Mouse (Mus musculus) urinary bladder, adult 2 months (tissue): ENCODE measurements around the gene Sdk2. TPM values are rescaled to one million over a fixed set of nuclear protein-coding genes. Genes with fewer than 3 reads are reported as not detected.
A peak's percentile ranks its signal among the peaks of the same experiment; 100 is the strongest.

Source experiments
- DNase-seq: peaks from one replicate; pipeline ENCODE4 v3.0.0; 2022; ENCODE audit warnings: low spot score
- polyA plus RNA-seq: library from polyadenylated mRNA; depleted of rRNA; stranded (reverse); fragments of >200 nt; gene quantifications from 2 replicates; pipeline ENCODE4 v1.2.3, GENCODE M21; 2012

The Sdk2 gene
- polyA plus RNA-seq, 1 experiment = 0.56 TPM

DNA sequence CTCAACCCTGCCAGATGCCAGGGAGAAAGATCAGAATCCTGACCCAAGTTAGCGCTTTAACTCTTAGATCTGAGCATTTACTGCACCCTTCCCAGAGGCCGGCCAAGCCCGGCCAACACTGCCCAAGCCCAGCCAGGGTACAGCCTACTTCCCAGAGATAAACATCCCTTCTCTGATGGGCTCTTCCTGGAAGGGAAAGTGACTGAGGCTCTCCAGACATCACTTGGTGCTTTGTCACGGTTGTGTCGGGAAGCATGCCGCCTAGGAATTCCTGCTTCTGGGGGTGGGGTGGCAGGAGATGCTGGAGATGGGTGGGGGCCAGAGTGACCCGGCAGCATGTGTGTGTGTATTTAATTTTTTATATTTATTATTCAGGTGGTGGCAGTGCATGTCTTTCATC lies 326.7 kb downstream of the Sdk2 start:
- DNase-seq = no peak

DNA sequence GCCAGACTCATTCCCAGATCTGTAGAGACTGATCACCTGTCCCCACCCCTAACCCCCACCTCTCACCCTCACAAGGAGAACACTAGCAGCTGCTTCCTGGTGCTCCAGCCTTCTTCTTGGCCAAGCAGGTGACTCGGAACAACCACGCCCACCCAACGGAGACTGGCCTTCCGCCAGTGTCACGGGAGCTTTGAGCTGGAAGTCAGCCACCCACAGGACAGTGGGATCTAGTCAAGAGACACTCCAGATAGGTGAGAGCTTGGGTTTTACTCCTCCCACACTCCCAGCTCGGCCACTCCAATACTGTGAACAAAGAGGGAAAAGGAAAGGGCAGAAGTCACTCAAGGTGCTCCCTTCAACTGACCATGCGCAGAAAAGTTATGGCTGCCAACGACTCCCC lies 327.6 kb downstream of the Sdk2 start:
- no peak for DNase-seq

DNA sequence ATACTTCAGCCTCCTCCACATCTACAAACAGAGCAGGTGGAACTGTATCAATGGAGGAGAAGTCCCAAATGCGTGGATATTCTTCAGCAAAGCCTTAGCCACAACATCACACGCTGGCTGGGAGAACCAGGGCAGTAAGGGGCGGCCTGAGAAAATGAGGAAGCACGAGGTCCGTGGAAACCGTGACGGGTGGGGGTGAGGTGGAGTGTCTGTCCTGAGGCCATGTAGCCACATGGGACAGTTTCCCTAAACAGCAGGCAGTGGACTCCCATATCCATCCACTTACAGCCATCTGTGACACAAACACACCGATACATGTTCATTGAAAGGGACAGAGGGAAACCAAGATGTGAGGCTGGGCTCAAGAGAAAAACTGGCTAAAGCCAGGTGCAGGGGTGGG lies 328.9 kb downstream of the Sdk2 start:
- DNase-seq = no peak

DNA sequence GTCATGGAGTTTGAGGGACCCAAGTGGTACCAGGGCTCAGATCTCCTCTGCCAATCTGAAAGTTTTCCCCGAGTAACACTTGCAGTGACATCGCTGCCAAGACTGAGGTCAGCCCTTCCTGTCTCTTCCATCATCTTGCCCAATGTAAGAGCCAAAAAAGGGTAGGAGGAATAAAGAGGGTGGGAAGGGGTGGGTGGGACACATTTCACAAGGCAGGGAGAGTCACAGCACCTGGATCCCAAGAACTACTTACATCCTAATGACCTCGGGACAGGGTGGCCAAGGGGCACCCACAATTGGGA lies 329.3 kb downstream of the Sdk2 start:
- no peak for DNase-seq

DNA sequence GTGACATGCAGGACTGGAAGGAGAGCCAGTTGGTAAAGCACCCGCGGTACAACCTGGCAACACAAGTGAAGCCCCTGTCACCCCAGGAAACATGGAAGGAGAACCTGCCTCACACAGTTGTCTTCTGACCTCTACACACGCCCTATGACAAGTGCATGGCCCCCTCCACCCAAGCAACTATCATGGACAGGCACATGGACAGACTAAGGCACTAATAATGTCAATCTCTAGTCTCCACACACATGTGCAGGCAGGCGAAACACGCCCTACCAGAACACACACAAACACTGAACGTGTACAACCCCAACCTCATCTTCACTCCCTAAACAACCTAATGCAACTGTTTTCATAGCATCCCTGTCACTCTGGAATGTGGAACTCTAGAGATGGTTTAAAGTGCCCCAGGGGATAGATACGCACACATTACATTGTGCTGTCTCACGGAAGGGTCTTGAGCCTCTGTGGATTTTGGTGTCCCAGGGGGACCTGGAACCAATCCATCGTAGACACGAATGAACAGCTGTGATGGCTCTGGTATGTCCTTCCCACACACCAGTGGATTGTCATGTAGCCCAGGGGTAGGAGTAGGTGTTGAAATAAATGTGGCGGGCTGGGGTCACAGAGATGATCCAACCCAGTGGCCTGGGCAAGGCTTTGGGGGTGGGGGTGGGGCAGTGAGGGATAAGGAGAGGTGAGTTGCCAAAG lies 329.8 kb downstream of the Sdk2 start:
- DNase-seq = no peak

DNA sequence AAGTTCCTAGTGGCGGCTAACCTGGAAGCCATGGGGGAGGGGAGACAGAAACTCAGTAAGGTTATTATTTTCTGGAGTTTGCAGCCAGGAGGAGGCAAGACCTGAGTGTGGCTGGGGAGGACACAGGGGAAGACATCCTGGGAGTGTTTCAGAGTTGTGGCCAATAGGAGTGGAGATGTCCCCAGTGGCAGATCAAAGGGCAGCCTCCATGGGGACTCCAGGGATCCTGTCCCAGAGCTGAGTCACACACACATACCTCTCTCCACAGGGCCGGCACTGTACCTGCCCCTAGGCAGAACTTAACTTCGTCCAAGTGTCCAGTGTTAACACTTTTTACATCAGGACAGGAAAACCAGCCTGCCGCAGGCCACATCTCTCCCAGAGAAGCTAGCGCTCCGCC lies 331.7 kb downstream of the Sdk2 start:
- DNase-seq = no peak

DNA sequence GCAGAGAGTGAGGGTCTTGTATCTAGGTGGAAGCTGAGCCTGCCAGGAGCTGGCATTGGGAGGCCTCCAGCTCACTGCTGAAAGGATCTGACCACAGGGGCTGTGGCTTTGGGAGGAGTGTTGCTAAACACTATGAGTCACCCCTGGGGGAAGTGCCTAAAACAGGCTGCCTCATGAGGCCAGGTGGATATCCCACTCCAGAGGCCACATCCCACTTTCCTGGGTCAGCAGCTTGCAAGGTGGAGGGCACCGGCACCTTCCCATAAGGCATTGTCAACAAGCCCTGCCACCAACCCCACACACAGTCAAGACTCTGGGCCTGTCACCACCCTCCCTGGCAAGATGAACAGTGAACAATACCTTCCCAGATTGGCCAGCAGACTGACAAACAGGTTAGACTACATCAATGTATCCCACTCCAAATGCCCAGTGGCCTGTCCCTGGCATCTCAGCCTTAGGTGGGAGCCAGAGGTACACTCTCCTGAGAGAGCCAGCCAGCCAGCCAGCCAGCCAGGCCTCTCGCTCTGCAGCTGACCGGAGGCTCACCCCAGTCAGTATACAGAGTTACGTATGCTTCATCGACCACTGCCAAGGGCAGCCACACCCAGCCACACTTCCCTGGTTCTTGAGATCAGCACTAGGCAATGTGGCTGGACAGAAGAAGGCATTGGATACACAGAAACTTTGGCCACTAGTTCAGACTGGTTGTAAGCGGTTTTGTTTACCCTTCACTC lies 333.0 kb downstream of the Sdk2 start:
- peak; percentile 50 for DNase-seq

DNA sequence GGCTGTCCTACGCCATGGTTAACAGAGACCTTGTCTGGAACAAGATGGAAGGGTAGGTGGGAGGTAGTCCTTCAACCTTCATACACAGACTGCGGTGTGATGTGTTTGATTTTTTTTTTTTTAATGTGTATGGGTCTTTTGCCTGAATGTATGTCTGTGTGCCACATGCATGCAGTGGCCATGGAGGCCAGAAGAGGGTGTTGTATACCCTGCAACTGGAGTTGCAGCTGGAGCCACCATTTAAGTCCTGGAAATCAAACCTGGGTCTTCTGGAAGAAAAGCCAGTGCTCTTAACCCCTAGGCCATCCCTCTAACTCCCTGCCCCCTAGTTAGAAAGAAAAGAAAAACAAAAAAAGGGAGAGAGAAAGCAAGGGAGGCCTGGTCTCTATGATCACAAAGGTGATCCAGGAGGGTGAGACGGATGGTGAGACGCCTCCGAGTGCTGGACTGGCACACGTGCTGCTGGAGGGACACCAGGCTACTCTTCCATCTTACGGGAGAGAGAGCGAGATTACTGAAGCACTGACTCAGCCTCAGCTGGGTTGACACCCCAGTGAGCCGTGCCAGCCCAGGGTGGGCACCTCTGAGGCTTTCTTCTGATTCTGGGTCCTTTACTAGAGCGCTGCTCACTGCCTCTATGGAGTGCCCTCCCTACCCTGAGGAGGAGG lies 334.8 kb downstream of the Sdk2 start:
- DNase-seq = no peak

DNA sequence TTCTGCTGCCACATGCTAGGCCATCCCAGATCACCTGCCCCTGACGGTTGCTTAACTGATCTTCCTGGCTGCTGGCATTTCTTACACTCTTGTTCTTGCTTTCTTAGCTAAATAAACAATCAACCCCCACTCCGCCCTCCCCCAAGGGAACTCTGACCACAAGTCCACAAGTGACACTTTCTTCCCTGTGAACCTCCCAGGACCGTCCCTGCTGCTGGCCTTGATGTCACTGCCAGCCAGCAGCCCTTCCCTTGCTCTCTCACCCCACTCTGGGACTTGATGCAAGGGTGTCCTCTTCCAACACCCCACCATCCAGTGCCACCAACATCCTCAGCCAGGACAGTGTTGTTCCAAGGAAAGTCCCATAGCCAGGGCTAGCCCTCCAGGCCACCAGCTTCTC lies 336.0 kb downstream of the Sdk2 start:
- DNase-seq = no peak

DNA sequence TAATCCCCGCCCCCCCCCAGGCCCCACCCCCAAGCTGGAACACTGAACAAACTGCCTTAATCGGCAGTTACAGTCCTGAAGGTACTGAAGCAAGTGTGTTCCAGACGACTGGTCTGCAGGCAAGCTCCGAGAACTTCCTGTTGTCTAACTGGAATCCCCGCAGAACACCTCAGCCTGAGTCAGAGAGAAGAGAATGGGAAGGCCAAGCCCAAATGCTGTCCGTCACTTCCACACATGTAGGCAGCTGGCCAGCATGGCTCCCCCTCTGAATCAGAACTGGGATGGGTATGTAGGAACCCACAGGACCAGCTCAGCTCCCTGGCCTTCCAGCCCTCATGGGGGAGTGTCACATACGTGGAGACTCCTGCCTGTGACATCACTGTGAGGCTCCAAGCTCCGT lies 336.9 kb downstream of the Sdk2 start:
- DNase-seq = no peak

DNA sequence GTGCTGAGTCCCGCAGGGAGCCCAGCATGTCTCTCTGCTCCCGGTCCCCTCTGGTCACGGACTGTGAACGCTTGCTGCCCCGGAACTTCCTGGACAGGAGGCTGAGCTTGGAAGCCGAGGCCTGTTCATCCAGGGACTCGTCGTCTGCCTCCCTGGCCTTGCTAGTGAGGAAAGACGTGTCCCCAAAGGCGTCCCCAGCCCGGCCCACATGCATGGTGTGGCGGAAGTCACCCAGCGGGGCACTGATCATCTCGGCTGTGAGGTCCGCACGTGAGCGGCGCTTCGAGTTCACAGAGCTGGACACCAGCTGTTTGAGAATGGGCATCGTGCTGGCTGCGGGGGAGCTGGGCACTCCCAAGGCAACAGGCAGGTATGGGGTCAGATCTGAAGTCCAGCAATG lies 337.6 kb downstream of the Sdk2 start:
- DNase-seq = no peak

DNA sequence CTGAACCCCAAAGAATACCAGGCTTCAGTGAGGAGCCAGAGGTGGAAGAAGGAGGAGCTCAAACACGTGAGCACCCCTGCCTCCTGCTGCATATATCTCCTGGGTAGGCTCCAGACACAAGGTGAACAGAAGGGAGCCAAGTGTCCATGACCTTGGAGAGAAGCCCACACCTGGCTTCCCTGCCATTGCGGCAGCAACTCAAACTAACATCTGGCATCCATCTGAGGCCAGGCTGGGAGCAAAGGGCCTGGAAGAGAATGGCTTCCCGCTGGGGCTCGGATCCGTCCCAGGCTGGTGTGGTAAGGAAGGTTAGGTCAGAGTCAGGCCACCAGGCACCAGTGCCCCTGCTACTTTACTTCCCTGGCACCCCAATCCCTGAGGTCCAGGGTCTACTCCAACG lies 338.9 kb downstream of the Sdk2 start:
- DNase-seq = no peak

DNA sequence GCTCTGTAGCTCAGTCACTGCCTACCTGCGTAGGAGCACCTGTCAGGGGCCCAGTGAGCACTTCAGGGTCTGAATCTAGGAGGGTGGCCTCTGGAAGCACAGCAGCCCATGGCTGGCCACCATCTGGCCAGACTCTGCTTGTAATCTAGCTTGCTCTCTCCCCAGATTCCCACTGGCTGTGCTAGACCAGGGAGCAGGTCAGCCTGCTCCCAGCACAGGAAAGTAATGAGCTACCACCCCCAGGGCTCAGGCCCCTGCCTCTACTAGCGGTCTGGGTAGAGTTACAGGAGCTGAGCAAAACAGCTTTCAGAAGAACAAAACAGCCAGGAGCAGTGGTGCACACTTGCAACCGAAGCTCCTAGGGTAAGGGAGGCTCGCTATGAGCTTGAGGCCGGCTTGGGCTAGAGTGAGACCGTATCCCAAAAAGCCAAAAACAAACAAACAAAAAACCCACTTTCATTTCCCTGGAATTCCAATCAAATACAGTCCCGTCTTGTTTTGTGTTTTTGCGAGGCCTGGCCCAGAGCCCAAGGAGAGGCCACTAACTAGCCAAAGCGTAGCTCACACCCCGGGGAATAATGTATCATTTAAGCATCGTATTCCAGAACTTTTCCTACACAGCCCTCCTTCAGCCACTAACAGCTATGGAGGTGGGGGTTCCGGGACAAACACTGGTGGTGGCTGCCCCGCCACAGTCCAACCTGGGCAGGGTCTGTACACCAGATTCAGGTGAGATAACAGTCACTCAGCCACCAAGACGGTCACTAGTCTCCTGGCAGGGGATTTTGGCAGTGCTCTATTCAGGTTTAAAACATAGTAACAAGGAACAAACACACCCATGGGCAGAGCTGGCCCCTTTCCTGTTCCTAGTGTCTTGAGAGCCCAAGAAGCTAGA lies 339.6 kb downstream of the Sdk2 start:
- DNase-seq = no peak
